Mouse (Mus musculus) R1 (cell line): ENCODE measurements around the gene Fam173a.
A peak's percentile ranks its signal among the peaks of the same experiment; 100 is the strongest.

Experiments used
- DNase-seq: peaks from one replicate; pipeline ENCODE4 v3.0.0-alpha.2; 2018; ENCODE audit warnings: low read depth, low spot score

Gene Fam173a

DNA sequence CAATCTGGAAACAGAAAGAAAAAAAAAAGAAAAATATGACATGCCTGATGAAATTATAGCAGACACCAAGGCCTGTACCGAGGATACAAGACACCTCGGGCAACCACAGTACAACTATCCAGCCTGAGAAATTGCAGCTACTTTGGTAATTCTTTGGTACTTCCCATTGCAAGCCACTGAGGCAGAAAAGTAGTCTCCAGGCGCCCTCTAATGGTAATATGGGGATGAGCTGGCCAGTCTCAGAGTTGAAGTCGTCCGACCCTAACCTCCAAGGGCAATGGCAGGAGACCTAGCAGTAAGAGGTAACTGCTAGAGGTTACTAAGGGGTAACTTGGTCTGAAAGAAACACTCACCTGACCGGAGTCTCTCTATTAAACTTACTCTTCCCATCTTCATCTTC lies 8.3 kb upstream of the Fam173a start:
- DNase-seq, result peak; percentile 84

- DNase-seq, result peak; percentile 90
These were observed 4.3 kb upstream of the Fam173a start, which contains the start of gene Metrn for GRCm38 (mm10) chr17:25796951-25797369. Metrn (minus strand) TSS chr17:25797136.

- DNase-seq, result peak; percentile 32
These were observed 3.6 kb upstream of the Fam173a start for GRCm38 (mm10) chr17:25796211-25796771.

DNA sequence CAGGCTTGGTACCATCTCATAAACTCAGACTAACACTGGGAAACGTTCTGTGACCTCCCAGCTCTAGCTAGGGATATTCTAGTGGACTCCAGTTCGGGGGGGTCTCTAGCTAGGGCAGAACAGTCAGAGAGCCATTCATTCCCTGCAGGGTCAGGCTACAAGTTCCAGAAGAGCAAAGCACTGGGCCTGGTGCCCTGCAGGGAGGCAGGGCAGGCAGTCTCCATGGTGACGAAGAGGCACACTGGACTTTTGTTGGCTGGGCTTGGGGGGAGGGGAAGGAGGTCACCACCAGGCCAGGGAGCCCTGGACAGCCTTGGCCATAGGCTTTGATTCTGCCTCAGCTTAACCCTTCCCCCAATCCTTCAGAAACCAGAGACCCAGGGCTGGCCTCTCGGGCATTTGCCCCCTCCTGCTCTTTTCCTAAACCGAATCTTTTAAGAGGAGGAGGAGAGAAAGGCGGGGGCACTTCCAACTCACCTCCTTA lies 3.0 kb upstream of the Fam173a start, which contains the start of gene AC134908.4:
Gene AC134908.4, minus strand, starts transcription at position 51 of the 484 bp plus-strand sequence.
- DNase-seq, result no peak

GRCm38 (mm10) chr17:25794998-25795397 lies 2.3 kb upstream of the Fam173a start:
- no peak for DNase-seq

DNA sequence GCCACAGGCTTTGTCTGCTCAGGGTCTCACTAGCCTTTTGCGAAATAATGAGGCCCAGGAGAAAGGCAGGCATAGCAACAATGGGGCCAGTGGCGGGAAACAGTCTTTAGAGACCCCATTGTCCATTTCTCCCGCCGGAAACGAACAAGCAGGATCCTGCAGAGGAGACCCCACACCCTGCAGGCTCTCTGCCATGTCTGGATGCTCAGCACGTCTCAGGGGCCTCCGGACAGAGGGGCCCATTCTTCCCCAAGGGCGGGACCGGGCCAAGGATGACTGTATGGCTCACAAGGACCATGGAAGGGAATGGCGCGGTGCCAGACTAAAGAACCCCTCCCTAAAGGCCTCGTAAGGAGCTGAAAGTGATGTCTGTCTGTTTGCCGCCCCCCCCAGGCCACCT lies 1.5 kb upstream of the Fam173a start:
- no peak for DNase-seq

DNA sequence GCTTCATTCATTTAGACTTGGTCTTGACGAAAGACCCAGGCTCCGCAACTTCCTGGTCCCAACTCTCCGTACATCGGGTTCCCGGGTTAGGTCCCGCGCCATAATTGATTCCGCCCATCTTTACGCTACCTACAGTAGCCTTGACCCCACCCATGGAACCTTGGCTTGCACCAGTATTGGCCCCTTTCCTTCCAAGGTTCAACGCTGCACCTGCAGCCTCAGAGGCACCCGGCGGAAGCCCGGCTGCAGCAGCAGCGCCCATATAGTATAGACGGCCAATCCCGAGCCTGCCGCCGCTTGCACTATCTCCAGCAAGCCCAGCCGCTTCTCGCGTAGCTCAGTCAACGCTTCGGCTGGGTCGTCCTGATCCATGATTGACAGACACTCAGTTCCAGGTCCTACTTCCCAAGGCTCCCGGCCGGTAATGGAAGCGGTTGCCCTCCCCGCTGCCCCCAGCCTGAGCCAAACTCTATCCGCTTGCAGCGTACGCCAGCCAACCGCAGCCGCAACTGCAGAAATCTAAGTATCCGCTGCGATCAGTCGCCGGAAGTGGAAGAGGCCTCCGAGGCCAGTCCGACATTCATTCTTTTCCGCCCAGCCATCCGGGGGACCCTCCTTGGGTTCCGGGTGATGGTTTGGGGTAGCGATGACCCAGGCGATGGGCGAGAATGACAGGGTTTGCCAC lies 716 bp downstream of the Fam173a start:
- DNase-seq, result peak; percentile 87

GRCm38 (mm10) chr17:25791320-25791842 lies 1.3 kb downstream of the Fam173a start:
- DNase-seq, result no peak

- no peak for DNase-seq
These were observed 5.8 kb downstream of the Fam173a start for GRCm38 (mm10) chr17:25786781-25787504.

- DNase-seq, result no peak
These were observed 6.4 kb downstream of the Fam173a start, which contains the start of gene Ccdc78 for GRCm38 (mm10) chr17:25786280-25786679. Ccdc78 (plus strand) TSS chr17:25786580.

- DNase-seq, result peak; percentile 95
These were observed 7.4 kb downstream of the Fam173a start, which contains the start of gene Haghl for GRCm38 (mm10) chr17:25785281-25785745. Haghl (minus strand) TSS chr17:25785673.

GRCm38 (mm10) chr17:25783861-25784574 lies 8.7 kb downstream of the Fam173a start:
- DNase-seq, result no peak

GRCm38 (mm10) chr17:25783086-25783485 lies 9.6 kb downstream of the Fam173a start:
- no peak for DNase-seq

- DNase-seq, result no peak
These were observed 11.4 kb downstream of the Fam173a start for GRCm38 (mm10) chr17:25781339-25781738.

- DNase-seq, result no peak
These were observed 14.8 kb downstream of the Fam173a start for GRCm38 (mm10) chr17:25777948-25778347.

DNA sequence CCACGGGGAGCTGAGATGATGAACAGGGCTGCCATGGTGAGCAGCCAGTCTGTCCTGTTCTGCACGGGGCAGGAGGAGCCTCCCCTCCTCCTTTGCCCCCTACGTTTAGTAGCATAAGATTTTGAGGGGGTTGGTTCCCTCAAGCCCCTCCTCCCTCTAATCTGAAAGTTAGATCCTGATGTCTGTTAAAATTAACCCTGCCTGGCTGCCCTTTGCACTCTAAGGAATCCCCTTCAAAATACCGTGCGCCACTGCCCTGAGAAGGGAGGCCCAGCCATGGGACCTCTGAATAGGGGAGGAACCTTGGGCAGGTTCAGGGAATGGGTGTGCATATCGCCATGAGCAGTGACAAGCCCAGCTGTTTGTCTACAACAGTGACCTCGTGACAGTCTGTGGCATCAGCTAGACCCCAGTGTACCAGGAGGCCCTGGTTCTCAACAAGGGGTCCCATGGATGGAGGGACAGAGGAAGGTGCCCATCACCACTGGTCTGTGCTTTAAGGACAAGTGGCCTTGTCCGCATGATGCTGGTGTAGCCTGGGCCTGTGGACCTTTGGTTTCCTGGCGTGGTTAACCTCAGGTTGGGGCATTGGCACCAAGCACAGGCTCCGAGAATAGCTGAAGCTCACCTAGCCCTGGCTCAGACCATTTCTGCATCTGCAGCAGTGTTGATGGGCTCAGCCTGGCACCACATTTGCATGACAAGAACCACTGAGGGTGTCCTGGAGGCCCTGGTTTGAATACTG lies 17.2 kb downstream of the Fam173a start:
- no peak for DNase-seq

DNA sequence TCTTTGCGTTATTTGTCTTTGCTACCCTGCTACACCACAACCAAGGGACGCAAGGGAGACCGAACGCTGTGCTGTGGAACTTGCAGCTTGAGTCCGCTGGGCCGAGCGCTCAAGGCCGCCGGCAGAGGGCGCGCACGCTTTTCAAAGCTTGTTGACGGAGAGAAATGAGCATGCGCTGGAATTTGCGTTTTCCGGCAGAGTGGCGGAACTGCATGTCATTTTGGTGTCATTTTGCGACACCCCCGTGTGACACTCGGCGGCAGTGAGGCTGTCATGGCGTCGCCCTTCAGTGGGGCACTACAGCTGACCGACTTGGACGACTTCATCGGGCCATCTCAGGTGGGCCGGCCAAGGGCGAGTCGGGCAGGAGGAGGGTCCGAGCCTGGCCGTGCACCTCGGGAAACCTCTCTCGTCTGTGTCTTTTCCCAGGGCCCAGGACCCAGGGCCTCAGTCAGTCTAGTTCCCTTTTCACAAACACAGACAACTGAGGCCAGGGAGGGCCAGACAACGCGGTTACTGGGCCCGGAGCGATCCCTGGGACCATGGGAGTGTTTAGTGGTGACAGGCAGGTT lies 19.1 kb downstream of the Fam173a start, which contains the start of gene Narfl:
Gene Narfl, plus strand, starts transcription at position 228 of the 572 bp plus-strand sequence.
- peak; percentile 98 for DNase-seq

GRCm38 (mm10) chr17:25769331-25769730 lies 23.4 kb downstream of the Fam173a start:
- DNase-seq, result no peak

DNA sequence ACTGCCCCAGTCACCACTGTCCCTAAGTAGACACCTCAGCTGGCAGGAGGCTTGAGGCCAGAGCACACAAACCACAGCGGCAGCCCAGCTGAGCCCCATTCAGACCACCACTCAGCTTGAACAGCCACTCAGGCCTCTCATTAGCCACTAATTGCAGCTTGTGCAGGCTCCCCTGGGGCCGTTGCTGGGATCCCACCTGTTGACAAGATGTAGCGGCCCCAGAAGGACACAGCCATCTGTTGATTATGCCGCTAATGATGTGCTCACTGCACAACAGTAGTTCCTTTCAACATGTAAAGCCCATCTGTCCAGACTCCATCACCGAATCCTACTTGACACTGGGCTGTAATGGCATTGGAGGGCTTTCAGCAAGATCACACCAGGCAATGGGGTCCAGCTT lies 26.8 kb downstream of the Fam173a start:
- no peak for DNase-seq

DNA sequence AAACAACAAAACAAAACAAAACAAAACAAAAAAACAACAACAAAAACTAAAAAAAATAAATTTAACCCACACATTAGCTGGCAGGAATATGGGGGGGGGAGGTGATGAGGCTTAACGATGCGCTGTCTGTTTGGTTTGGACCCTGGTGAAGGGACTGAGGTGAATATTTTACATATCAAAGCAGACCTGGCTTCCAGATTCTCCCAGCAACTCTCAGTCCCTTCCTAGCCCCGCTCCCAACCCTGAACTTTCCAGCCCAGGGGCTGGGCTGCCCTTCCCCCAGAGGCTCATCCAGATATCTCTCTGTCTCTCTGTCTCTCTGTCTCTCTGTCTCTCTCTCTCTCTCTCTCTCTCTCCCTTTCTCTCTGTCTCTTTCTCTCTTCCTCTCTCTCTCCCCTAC lies 30.1 kb downstream of the Fam173a start:
- peak; percentile 60 for DNase-seq
